Mouse (Mus musculus) hematopoietic stem cell, adult 5-6 weeks (primary cell): ENCODE measurements around the gene Olfr853. TPM values are rescaled to one million over a fixed set of nuclear protein-coding genes. Genes with fewer than 3 reads are reported as not detected.

Experiments
- ATAC-seq, 2 experiments: fragments of 125-278 bp in 1 of 2; replicated peaks in 1 of 2; 2 replicates each; pipeline ENCODE4 v1.8.0; 2016 to 2017; ENCODE audit warnings: inconsistent platforms in 2 of 2, mild to moderate bottlenecking in 2 of 2, moderate number of reproducible peaks in 2 of 2, low read depth in 1 of 2, moderate TSS enrichment in 1 of 2; ENCODE audit not compliant: low FRiP score in 2 of 2, poor library complexity in 2 of 2, severe bottlenecking in 2 of 2, insufficient read depth in 1 of 2, low TSS enrichment in 1 of 2
- total RNA-seq: library from RNA; stranded (forward); fragments of 172-1452, 232-1000 nt; gene quantifications from 2 replicates; pipeline ENCODE4 v1.2.3, GENCODE M21; 2017

The Olfr853 gene
- total RNA-seq, result not detected in 2 replicates

DNA sequence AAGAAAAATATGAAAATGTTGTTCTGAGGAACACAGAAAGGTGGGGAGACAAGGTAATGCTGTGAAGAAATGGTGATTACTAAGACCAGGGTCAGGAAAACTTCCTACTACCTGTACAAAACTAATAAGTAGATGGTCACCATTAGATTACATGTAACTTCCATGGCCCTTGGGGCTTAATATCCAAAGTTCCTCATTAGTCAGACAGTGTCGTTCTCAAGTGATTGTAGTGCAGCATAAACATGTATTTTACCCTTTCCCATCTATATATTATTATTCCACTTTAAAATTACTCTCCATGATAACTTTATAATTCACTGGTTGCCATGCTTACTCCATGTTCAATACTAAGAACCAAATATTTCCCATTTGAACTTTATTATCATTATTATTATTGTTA lies at the start of gene Olfr853:
TSS of gene Olfr853 (minus strand) at position 101 of the 400 bp plus-strand sequence.
- no peak for ATAC-seq

DNA sequence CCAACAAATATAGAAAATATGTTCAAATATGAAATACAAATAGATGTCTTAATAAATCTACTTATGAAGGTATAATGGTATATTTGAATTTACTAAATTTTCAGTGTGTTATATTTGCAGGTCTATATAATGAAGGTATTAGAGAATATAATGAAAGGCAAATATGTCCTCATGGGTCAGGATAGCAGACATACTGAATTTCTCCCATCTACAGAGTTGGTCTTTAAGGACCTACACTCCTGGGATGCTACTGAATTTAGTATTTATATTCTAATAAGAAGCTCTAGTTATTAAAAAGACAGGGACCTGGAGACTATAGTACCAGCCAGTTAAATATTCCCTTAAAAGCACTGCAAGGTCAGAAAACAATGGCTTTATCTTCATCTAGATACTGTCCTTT lies 41.4 kb upstream of the Olfr853 start, which contains the start of gene Olfr855:
TSS of gene Olfr855 (plus strand) at position 301 of the 400 bp plus-strand sequence.
- ATAC-seq, result no peak

DNA sequence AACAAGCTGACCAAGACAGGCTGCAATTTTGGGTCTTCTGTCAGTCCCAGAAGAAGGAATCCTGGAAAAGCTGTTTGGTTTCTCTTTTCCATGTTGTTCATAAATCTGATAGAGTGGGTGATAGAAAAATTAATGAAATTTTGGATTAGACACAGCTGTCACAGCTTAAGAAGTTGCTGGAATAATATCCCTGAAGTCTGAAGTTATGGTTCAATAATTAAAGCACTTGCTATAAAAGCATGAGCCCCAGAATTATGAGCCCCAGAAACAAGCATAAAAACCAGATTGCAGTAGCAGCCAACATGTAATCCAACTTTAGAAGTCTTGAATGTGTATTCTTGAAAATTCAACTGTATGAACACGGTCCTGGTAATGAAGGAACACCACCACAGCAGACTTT lies 26.4 kb upstream of the Olfr853 start, which contains the start of gene Olfr854:
TSS of gene Olfr854 (minus strand) at position 101 of the 400 bp plus-strand sequence.
- no peak for ATAC-seq

DNA sequence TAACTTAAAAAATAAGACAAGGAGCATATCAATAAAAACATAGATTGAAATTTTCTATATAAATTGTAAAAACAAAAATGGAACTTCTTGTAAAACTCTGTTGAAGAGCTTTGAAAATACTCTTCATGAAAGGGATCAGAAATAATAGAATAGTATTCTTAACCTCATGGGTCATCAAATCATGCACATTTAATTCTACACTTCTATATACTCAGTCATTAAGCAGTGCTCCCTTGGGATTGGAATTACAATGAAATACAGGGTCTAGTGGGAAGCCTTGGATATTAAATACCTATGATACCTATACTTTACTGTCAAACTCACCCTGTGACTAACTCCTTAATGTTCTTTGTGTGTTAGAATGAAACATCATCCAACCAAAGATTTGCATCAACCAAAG lies 47.9 kb downstream of the Olfr853 start, which contains the start of gene Olfr851:
TSS of gene Olfr851 (plus strand) at position 301 of the 400 bp plus-strand sequence.
- ATAC-seq, result no peak

Other genes with a start within 250 kb of the Olfr853 start
- not detected in 2 replicates for gene Olfr844, start 224.7 kb downstream of the Olfr853 start, total RNA-seq
- gene Olfr845, start 204.6 kb downstream of the Olfr853 start, total RNA-seq, result not detected in 2 replicates
- gene Olfr846, start 177.1 kb downstream of the Olfr853 start, total RNA-seq, result not detected in 2 replicates
- not detected in 2 replicates for gene Olfr847, start 162.4 kb downstream of the Olfr853 start, total RNA-seq
- gene Olfr849, start 100.8 kb downstream of the Olfr853 start, total RNA-seq, result not detected in 2 replicates
- gene Olfr850, start 62.8 kb downstream of the Olfr853 start, total RNA-seq, result not detected in 2 replicates
- not detected in 2 replicates for gene Olfr851, start 47.8 kb downstream of the Olfr853 start, total RNA-seq
- gene Olfr854, start 26.3 kb upstream of the Olfr853 start, total RNA-seq, result not detected in 2 replicates
- not detected in 2 replicates for gene Olfr855, start 41.5 kb upstream of the Olfr853 start, total RNA-seq
- 38.0 and 44.7 TPM in 2 replicates for gene Zfp317, start 81.0 kb upstream of the Olfr853 start, total RNA-seq
- gene Olfr857, start 168.4 kb upstream of the Olfr853 start, total RNA-seq, result not detected in 2 replicates
- not detected in 2 replicates for gene Olfr58, start 239.2 kb upstream of the Olfr853 start, total RNA-seq